Mouse (Mus musculus) spleen, postnatal 10 days (tissue): ENCODE measurements around the gene Vil1.

Experiments used
- DNase-seq, 2 experiments: peaks; one replicate each; pipeline ENCODE4 v3.0.0; 2021 to 2022; ENCODE audit warnings: low spot score in 2 of 2

The Vil1 gene

DNA sequence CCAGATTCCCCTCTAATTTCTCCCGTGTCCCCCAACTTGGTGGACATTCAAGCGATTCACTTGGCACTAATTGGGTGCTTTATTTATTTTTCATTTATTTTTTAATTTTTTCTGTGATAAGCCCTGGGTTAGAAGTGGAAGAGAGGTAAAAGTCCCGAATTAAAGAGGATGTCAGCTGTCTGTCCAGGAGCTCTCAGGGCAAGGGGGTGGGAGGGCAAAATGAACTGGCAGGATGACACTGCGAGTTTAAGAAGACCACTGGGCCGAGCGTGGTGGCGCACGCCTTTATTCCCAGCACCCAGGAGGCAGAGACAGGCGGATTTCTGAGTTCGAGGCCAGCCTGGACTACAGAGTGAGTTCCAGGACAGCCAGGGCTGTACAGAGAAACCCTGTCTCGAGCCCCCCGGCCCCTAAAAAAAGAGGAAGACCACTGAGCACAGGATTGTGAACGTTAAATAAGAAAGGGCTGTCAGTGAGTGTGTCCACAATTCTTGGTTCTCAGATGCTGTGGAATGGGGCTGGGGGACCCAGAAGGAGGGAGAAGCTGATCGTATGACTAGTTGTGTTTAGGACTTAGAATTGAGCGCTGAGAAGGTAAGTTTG lies 21.7 kb upstream of the Vil1 start:
- DNase-seq: no peak

DNA sequence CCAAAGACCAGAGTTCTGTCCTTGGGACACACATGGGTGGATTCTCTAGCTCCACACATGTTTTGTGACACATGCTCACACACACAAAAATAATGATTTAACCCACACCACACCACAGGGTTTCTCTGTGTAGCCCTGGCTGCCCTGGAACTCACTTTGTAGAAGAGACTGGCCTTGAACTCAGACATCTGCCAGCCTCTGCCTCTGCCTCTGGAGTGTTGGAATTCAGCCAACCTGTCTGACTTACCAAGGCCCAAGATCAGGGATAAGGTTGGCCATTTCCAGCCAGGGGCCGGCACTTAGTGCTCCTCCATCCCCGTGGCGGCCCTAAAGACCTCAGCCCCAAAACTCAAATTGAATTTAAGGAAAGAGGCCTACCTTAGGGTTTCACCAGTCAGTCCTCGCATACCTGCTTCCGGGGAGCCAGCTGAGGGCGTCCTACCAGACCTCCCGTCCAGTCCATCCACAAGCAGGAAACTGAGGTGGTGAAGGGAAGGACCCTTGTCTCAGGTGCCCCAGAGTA lies 20.7 kb upstream of the Vil1 start:
- no peak for DNase-seq

DNA sequence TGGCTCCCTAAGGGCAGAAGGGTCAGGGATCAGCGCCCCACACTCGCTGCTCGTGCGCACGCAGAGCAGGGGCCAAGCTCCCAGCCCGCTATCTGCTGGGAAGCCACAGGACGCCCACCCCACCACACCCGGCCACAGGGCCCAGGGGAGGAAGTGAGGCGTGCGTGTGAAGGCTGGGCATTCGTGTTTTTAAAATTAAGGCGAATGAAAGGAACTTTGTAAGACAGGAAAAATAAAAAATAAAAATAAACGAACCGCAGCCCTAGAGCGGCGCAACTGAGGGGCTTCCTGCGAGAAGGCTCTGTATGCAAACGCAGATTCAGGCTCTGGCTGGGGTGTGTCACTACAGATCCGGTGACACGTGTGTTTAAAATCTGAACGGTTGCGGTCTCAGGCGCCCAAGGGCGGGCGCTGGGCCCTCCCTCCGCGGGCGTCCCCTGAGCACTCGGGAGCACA lies 19.3 kb upstream of the Vil1 start:
- DNase-seq: peak; percentile 46 to 66

DNA sequence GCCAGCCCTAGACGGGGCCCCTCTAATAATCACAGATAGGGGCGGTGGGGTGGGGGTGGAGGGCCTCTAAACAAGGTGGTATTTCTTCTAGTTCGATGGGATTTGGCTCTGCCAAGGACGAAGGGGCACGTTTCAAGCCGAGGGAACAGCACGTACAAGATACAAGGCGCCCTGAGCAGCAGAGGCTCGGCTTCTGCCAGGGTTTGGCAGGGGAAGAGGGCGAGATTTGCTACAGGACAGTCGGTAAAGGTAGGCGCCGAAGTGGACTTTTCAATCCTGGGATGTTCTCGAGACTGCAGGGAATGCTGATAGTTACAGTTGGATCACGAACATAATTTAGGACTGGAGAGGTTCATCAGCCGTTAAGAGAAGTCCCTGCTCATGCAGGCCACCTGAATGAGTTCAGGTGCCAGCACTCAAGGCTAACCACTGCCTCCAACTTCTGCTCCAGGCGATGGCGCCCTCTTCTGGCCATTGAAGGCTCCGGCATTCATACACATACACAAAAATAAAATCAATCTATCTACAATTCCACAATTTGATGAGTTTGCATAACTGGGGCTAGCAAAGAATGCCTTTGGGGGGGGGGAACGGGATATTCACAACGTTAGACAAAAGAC lies 18.8 kb upstream of the Vil1 start:
- DNase-seq: peak; percentile 69 to 87

DNA sequence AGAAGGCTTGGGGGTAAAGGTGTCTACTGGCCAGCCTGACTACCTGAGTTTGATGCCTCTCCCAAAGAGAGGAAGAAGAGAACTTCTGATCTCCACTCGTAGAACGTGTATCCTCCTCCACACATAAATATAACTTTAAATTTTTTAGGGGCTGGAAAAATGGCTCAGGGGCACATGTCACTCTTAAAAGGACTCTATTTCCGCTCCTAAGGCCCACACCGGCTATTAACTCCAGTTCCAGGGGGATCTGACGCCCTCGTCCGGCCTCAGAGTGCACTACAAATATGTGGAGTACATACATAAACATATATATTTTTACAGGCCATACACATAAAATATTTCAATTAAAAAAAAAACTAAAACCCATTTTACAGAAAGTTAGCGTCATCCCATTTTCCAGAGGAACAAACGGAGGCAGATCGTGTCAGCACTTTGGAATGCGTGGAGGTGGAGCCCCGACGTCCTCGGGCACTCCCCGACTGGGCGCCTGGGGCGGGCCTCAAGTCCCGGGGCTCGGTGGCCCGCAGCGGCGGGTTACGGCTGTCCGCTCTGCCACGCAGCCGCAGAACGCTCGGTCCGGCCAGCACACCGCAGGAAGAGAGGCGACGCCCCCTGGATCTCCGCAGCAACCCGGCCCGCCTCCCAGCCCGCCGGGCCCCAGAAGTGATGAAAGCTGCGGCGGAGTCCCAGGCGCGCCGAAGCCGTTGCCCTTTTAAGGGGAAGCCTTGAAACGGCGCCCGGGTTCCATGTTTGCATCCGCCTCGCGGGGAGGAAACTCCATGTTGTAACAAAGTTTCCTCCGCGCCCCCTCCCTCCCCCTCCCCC lies 18.0 kb upstream of the Vil1 start, which contains the start of gene Ctdsp1:
Ctdsp1 (plus strand) TSS at position 586 of the 825 bp plus-strand sequence.
- DNase-seq: peak; percentile 89 to 95

DNA sequence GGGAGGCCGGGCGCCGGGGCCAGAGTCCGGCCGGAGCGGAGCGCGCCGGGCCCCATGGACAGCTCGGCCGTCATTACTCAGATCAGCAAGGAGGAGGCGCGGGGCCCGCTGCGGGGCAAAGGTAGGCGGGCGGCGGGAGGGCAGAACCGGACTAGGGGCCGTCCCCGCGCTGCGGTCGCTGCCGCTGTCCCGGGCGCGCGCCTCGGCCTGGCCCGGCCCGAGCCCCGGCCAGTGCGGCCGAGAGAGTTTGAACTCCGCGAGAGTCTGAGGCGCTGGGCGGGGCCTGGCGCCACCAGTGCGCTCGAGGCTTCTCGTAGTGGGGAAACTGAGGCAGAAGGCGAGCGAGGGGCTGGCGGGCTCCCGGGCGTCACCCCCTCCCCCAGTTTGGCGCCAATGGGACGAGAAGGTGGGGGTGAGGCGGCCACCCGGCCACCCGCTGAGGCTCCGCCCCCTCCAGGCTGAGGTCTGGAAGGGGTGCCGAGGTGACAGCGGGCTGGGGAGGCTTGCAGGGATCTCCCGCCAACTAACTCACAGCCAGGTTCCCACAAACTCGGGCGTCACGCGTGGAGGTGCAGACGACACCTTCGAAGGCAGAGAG lies 17.2 kb upstream of the Vil1 start:
- peak; percentile 85 to 86 for DNase-seq

DNA sequence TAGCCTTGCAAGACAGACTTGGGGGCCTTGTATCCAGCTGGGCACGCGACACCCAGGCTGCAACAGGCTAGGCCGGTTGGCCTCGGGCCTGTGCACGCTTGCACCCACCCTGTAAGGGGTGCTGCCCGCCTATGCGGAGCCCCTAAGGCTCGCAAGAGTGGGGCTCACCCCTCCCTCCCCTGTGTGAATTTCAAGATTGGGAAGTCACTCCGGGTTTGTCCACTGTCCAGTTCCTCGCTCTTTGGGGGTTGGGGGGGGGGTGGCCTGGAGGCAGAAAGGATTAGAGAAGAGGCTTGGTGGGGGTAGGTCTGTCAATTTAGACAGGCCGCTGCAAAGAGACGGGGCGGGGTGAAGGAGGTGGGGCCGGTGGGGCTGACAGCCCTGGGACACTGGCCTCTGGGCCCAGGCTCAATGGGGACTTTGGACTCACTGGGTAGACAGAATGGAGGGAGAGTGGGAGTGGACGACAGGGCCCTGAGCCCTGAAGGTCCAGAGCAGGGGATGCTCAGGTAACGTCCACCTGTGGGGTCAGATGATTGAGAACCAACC lies 16.7 kb upstream of the Vil1 start:
- no peak for DNase-seq

DNA sequence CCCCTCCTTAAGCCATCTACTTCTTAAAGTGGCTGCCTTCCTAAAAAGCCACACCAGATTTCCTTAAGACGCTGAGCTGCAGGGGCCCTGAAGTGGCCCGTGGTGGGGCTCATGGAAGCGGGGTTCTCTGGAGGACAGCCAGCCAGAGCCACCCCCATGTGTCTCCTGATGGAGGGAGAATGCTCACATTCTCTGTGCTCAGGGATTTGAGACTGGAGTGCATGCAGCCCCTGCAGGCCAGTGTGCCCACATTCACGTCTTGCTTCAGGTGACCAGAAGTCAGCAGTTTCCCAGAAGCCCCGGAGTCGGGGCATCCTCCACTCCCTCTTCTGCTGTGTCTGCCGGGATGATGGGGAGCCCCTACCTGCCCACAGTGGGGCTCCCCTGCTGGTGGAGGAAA lies 16.2 kb upstream of the Vil1 start:
- DNase-seq: no peak

DNA sequence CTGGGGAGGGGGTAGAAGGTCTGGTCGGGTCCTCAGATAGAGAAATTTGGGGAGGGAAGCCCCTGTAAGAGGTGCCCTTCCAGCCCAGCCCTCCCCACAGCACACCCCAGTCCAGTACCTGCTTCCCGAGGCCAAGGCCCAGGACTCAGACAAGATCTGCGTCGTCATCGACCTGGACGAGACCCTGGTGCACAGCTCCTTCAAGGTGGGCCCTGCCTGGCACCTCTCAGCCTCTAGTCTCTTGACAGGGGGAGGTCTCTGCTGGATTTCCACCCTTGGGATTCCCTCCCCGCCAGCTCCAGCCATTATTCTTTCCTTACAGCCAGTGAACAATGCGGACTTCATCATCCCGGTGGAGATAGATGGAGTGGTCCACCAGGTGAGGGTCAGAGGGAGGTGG lies 15.5 kb upstream of the Vil1 start:
- no peak for DNase-seq

DNA sequence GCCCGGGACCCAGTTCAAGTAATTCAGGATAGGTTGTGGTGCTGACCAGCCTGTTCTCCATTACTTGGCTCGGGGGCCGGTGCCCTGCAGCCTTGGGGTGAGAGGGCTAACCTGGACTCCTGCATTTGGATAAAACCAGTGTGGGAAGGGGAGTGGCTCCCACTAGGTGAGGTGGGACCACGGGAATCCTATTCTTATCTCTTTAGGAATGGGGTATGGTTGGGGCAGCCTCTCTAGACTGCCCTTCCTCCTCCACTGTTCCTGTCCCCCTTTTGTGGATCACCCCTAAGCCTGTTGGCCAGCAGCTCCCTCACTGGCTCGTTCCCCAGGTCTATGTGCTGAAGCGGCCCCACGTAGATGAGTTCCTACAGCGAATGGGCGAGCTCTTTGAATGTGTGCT lies 14.9 kb upstream of the Vil1 start:
- DNase-seq: no peak

DNA sequence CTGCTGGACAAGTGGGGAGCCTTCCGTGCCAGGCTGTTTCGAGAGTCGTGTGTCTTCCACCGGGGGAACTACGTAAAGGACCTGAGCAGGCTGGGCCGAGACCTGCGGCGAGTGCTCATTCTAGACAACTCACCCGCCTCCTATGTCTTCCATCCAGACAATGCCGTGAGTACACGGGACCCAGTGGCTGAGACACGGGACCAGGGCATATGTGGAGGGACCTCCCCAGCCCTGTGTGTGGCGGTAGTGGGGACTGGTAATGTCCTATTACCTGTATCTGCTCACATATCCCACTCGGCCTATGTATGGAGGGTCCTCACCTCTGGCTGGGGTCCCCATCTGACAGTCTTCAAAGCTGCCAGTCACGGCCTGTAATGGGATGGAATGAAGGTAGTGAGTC lies 14.3 kb upstream of the Vil1 start:
- no peak for DNase-seq

DNA sequence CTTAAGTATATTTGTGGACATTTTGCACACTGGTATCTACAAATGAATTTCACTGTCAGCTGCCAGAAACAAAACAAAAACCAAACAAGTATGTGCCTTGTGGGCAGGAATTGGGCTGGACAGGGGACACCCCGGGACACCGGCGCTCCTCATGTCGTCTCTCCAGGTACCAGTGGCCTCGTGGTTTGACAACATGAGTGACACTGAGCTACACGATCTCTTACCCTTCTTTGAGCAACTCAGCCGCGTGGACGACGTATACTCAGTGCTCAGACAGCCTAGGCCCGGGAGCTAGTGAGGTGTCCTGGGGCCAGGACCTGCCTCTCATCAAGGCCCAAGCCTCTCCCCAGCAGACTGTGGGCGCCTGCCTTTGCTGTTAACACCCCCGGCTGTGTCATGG lies 13.9 kb upstream of the Vil1 start:
- DNase-seq: no peak

DNA sequence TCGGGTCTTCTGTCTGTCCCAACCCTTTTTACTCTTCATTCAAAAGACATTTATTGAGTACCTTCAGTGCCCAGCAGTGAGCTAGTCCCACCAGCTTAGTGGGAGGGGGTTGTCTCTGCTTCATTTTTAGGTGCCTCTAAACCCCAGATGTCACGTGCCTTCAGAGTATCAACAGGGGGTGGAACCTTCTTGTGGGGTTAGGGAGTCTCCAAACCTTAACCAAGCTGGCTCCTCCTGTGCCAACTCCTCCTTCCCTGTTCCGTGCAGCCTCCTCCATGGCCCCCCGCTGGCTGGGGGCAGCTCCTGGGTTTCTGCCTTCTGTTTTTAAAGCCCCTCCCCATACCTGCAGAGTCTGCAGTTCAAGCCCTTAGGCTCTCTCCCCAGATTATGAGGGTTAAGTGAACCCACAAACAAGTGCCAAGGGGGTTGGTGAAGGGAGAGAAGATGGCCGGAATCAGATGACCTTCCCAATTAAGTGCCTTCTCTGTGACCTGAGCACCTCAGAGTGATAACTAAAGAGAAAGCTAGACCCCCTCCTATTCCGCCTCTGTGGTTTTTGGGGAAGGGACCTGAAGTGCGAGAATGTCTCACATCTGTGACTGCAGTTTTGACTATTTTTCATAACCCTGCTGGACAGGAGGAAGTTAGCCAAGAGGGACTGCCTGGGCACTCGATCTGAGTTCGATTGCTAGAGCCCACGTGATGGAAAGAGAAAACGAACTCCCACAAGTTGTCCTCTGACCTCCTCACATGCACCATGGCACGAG lies 12.5 kb upstream of the Vil1 start:
- DNase-seq: peak in 1 of 2 experiments; percentile 33

DNA sequence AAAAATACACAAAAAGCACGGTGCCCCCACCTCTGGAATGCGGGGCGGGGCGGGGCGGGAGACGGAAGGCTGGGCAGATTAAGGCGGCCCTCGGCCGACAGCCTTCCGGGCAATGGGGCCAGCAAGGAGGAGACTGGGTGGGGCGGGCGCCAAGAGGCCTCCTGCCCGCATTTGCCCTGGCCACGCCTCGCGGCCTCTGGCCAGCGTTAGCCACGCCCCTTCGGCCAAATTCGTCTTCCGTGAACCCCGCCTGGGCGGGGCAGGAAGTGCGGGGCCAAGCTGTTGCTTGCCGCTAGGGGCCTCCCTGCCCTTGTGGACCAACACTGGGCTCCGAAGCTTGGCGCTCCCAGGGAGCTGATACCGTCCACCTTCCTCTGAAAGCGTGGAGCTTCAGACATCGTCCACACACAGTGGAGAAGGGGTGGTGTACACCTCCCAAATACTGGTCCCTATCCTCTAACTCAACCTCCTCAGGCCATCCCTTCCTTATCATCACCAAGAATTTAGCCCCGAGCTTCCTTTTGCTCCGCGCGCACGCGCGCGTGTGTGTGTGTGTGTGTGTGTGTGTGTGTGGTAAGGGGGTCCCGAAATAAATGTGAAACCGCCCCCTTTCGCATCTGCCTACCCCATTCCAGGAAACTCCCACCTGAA lies 11.8 kb upstream of the Vil1 start:
- DNase-seq: peak; percentile 96 to 97

DNA sequence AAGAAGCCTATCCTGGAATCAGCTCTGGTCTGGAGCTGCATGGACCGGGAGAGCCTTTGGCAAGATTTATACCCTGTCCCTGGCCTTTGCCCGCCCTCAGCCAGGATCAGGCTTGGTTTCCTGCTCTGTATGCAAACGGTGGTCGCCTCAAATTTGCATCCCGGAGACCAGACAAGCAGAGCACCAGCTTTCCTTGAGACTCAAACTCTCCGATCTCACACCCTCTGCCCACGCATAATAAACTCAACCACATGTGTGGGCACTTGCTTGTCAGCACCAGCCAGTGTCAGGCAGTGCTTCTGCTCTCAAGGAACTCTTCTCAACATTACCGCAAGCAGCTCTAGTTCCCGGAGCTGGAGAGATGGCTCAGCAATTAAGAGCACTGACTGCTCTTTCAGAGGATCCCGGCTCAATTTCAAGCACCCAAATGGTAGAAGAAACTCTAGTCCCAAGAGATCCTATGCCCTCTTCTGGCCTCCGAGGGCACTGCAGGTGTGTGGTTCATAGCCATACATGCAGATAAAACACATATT lies 11.2 kb upstream of the Vil1 start:
- DNase-seq: peak; percentile 70 to 89

DNA sequence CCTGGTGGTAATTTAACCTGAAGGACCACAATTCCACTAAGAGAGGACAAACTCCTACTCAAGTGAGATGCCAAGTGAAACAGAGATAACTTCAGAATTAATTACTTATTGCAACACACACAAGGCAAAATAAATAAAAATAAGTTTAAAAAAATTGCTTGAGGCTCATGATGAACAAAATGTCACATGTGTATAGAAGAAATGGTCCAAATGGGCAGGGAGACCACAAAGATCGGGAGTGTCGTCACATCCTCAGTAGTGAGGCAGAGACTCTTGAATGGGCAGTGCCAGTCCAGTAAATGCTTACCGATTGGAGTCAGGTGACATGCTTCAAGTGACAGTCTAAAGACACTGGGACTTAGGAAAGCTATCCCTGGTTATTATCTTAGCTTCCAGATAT lies 8.6 kb upstream of the Vil1 start:
- no peak for DNase-seq

DNA sequence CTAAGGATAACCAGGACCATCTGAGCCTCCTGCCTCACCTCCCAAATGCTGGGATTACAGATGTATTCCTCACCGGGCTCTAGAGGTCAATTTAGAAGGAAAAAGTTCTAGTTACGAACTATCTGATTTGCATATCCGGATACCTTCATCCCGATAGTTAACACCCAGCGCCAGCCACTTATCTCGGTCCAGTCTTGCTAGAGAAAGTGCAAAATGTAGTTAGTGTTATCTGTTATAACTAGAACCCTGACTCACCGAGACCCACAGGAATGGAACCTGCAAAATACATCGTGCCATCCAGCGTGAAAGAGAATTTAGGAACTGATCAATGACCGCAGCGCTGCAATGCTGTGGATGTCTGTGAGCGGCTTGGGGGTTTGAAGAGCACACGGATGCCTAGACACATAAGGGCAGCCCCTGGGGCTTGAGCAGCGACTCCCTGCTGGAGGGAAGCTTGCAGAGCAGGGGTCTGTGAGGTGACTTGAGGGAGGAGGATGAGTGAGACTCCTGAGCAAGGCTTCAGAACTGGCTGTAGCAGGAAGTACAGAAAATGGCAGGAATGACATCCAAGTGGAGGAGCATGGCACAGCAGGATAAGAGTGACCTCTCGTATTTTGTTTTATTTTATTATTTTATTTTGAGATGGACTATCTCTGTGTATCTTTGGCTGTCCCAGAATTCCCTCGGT lies 8.0 kb upstream of the Vil1 start:
- DNase-seq: no peak

DNA sequence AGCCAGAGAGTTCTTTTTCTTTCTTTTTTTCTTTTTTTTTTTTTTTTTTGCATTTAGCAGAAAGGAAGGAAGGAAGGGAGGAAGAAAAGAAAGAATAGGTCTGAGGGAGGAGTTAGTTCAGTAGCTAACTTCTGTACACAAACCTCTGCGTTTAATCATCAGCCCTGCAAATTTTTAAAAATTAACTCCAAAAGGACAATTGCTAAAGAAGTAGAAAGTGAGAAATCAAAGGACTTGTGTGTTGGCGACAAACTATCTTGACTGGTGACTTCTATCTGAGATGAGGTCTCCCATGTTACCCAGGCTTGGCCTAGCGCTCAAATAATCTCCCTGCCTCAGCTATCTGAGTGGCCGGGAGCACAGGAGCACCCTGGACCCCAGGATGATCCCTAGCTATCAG lies 5.0 kb upstream of the Vil1 start:
- DNase-seq: no peak

DNA sequence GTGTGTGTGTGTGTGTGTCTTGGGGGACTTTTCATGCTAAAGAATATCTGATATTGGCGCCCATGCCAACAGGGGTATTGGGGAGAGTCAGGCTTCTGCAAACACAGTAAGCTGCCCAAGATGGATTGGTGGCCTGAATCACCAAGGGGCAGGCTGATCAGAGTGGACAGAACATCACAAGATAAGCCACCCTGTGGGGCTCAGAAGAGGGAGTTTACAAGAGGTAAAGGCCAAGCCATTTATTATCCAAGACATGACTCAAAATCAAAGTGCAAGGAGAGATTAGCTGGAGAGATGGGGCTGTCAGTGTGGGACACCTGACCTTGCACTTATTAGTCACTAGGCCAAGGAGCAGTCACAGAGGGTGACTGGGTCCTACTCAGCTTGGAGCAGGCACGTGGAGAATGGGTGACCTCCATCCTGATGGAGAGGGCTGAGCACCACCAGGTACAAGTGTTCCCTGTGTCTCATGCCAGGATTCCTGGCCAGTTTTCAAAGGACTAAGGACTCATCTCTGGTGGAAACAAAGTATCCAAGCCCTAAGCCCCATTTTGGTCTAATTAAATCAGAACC lies 2.7 kb downstream of the Vil1 start:
- no peak for DNase-seq
